Mouse (Mus musculus): ENCODE data around the gene Med25. TPM values are rescaled to one million over a fixed set of nuclear protein-coding genes. Genes with fewer than 3 reads are reported as not detected.

Med25 gene
- 118 and 119 TPM in 2 replicates for polyA plus RNA-seq (2015; fragmentation: Nextera tagmentation; extraction: Ambion mirVana)

DNA sequence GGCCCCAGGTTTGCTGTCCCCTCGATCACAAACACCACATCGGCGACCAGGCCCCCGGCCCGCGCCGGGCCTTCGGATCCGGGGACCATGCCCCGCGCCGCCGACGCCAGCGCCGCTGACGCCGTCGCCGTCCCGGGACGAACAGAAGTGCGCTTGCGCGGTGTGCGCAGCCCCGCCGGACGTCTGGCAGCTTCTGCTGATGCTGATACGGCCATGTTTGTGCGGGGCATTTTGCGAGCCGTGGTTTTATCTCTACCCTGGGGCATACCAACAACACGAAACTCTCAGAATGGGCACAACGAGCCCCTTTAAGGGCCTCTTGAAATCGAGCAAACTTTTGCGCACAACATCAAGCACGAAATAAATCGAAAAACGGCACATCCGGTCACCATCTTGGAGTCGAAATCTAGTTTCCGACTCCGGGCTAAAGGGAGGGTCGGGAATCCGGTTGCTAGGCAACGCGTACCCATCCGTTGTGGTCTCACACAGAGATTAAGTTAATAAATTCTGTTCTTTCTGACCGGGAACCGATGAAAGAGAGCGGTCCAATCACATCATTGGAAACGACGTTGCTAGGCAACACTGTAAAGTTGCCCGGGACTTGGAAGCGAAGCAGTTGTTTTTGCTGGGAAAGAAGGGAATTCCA is at the start of gene Med25:
Med25 (minus strand) TSS at position 437 of the 646 bp plus-strand sequence.
- WGBS, result under 1% methylated on average over 56 of the region's 56 CpGs
- H3K9me3 ChIP-seq, result no peaks in the 10 kb centered on the region
- H3K36me3 ChIP-seq, result peaks cover 27% of the 10 kb centered on the region
- peak within 1 kb of the TSS; percentile 88 for H3K4me3 ChIP-seq
- ATAC-seq (ENCODE audit: low FRiP score, low read depth), result peak; percentile 83
- no peaks in the 10 kb centered on the region for H3K27me3 ChIP-seq
- peak within 1 kb of the TSS; percentile 97 for H3K4me2 ChIP-seq (replicated peaks)
- H3K27ac ChIP-seq, result peak within 1 kb of the TSS; percentile 95
- H3K9ac ChIP-seq, result peak within 1 kb of the TSS; percentile 95
- H3K4me1 ChIP-seq, result peaks cover 40% of the 10 kb centered on the region

DNA sequence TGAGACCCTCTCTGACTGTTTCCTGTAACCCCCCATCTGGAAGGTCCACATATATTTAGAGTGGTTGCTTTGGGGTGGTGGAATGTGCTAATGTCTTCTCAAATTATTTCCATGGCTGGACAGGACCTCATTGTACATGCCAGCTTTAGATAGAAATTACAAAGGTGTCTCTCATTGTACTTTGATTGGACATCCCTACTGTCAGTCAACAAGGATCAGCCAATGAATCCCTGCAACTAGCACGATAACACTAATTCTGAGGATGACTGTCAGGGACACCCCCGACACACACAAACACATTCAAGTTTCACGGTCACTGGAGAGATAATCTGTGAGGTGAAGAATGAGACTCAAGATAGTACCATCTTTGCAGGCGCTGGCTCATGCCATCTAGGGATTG is 46.2 kb upstream of the Med25 start:
- Histone ChIP-seq H3K27ac (no peak overlapping the region), H3K27me3 (no peaks in the 10 kb centered on the region), H3K4me1 (no peaks in the 10 kb centered on the region), H3K9me3 (peaks cover 4% of the 10 kb centered on the region; the same call in 1 of the 2 replicates), H3K4me2 (replicated peaks) (no peak overlapping the region), H3K4me3 (no peak overlapping the region), H3K9ac (no peak overlapping the region), H3K36me3 (no peaks in the 10 kb centered on the region)
- ATAC-seq (ENCODE audit: low FRiP score, low read depth), result no peak
- 92% methylated on average over 4 of the region's 4 CpGs for WGBS

DNA sequence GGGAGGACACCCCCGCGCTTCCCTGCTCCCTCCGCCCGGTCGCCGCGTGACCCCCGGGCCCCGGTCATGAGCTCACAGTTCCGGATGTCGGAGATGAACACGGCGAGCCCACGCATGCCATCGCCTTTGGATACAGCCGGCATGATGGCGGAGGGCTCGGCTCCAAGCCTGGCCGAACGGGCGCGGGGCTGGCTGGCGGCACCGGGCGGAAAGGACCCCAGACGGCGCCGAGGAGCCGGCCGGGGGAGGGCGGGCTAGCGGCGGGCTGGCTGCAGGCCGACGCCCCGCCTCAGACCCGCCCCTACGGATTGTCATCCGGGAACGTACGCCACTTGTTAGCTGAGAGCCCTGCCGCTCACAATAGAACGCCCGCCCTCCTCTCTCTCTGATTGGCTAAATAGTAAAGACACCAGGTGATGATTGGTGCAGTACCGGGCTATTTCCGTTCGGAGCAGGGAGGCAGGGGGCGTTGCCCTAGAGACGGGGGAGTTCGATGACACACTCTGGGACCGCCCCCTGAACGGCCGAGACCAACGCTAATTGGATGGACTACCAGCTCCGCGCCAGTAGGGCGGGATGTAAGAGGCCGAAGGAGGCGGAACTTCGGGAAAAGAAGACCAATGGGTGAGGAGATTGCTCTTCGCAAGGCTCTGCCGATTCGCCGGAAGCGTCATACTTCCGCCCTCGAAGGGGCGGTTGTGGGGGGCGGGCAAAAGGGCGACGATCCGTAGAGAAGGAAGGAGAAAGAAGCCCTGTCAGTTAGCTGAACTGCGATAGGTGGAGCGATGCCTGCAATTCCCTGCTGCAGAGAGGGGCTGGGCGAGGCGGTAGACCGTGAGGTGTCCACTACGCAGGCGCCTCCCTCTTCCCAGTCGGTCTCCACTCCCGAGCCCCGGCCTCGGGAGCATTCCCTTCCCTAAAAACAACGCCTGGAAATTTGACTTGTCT is 37.0 kb upstream of the Med25 start, which contains the start of gene Ap2a1:
Ap2a1 (minus strand) TSS at position 293 of the 948 bp plus-strand sequence.
- H3K9me3 ChIP-seq, result no peaks in the 10 kb centered on the region
- peaks cover 14% of the 10 kb centered on the region for H3K36me3 ChIP-seq
- peak within 1 kb of the TSS; percentile 88 for H3K9ac ChIP-seq
- WGBS, result under 1% methylated on average over 84 of the region's 84 CpGs
- H3K4me1 ChIP-seq, result peaks cover 19% of the 10 kb centered on the region
- H3K27me3 ChIP-seq, result no peaks in the 10 kb centered on the region
- H3K4me2 ChIP-seq (replicated peaks), result peak within 1 kb of the TSS; percentile 76
- peak within 1 kb of the TSS; percentile 87 for H3K27ac ChIP-seq
- ATAC-seq (ENCODE audit: low FRiP score, low read depth), result peak; percentile 99
- peak within 1 kb of the TSS; percentile 65 for H3K4me3 ChIP-seq

DNA sequence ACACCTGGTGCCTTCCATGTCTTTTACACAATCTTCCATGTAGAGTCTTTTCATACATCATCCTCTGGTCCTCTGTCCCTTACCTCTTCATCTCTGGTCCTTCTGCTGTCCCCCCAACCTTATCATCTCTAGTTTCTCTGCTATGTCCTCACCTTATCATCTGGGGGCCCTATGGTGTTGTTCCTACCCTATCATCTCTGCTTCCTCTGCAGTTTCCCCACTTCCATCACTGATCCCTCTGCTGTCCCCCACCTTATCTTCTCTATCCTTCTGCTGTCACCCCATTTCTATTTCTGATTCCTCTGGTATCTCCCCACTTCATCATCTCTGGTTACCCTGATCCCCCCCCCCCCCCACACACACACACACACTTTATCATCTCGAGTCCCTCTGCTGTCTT is 36.1 kb upstream of the Med25 start:
- Histone ChIP-seq H3K4me2 (replicated peaks) (peak overlapping the region; percentile 76), H3K27ac (peak overlapping the region; percentile 69; the same call in 1 of the 2 replicates), H3K4me1 (peaks cover 19% of the 10 kb centered on the region), H3K9me3 (no peaks in the 10 kb centered on the region), H3K9ac (peak overlapping the region; percentile 88), H3K36me3 (peaks cover 23% of the 10 kb centered on the region), H3K4me3 (peak overlapping the region; percentile 65), H3K27me3 (no peaks in the 10 kb centered on the region)
- no peak for ATAC-seq (ENCODE audit: low FRiP score, low read depth)
- WGBS, result 0% methylated on average over 1 of the region's 1 CpGs

DNA sequence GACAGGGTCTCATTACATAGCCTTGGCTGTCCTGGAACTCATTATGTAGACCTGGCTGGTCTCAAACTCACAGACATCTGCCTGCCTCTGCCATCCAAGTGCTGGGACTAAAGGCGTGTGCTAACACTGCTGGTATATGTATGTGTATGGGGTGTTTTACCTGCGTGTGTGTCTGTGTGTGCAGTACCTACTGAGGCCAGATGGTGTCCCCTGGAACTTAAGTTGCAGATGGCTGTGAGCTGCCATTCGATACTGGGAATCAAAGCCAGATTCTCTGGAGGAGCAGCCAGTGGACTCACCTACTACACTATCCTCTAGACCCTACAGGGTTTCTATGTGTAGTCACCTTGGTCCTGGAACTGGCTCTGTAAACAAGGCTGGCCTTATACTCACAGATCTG is 33.0 kb upstream of the Med25 start:
- H3K27ac ChIP-seq, result no peak overlapping the region
- H3K9ac ChIP-seq, result no peak overlapping the region
- H3K9me3 ChIP-seq, result no peaks in the 10 kb centered on the region
- WGBS, result 74% methylated on average over 3 of the region's 3 CpGs
- H3K27me3 ChIP-seq, result no peaks in the 10 kb centered on the region
- H3K4me1 ChIP-seq, result peaks cover 16% of the 10 kb centered on the region
- ATAC-seq (ENCODE audit: low FRiP score, low read depth), result no peak
- peaks cover 44% of the 10 kb centered on the region for H3K36me3 ChIP-seq
- no peak overlapping the region for H3K4me2 ChIP-seq (replicated peaks)
- H3K4me3 ChIP-seq, result no peak overlapping the region

DNA sequence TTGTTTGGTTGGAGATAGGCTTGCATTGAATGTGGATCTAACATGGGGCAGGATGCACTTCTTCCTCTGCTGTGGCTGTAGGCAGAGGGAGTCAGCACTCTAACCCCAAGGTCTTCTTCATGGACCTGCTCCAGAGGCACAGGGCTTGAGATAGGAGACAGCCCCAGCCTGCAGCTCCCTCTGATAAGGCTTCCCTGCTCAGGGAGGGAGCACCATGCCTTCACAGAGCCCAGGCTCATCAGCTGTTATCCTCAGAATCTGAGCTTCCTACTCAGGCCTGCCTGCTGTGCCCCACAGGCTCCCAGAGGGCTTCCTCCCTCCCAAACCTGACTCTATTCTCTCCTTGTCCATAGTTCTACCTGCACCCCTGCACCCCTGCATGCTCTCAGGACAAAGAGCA is 30.0 kb upstream of the Med25 start:
- H3K4me3 ChIP-seq, result no peak overlapping the region
- peaks cover under 1% of the 10 kb centered on the region; the same call in 1 of the 2 replicates for H3K4me1 ChIP-seq
- ATAC-seq (ENCODE audit: low FRiP score, low read depth), result no peak
- H3K27ac ChIP-seq, result no peak overlapping the region
- H3K4me2 ChIP-seq (replicated peaks), result no peak overlapping the region
- no peaks in the 10 kb centered on the region for H3K9me3 ChIP-seq
- H3K36me3 ChIP-seq, result peaks cover 57% of the 10 kb centered on the region
- no peak overlapping the region for H3K9ac ChIP-seq
- H3K27me3 ChIP-seq, result no peaks in the 10 kb centered on the region

DNA sequence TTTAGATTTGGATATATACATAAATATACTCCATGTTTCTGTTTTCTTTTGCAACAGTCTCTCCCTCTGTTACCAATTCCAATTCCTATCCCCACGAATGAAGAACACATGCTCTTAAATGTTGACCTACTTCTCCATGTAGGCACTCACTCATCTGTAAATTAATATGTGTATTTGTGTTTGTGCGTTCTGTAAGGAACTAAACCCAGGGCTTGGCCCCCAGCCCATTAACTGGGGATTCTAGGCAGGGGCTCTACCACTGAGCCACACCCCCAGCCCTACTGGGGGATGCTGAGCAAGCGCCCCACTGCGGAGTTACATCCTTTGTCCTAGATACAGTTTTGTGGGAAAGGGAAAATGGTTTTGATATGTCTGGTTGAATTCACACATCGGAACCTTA is 26.6 kb upstream of the Med25 start:
- no peaks in the 10 kb centered on the region for H3K27me3 ChIP-seq
- no peak for ATAC-seq (ENCODE audit: low FRiP score, low read depth)
- no peak overlapping the region for H3K4me3 ChIP-seq
- H3K9me3 ChIP-seq, result no peaks in the 10 kb centered on the region
- no peak overlapping the region for H3K9ac ChIP-seq
- peaks cover 65% of the 10 kb centered on the region for H3K36me3 ChIP-seq
- no peak overlapping the region for H3K27ac ChIP-seq
- H3K4me1 ChIP-seq, result no peaks in the 10 kb centered on the region
- no peak overlapping the region for H3K4me2 ChIP-seq (replicated peaks)
- 89% methylated on average over 5 of the region's 5 CpGs for WGBS

DNA sequence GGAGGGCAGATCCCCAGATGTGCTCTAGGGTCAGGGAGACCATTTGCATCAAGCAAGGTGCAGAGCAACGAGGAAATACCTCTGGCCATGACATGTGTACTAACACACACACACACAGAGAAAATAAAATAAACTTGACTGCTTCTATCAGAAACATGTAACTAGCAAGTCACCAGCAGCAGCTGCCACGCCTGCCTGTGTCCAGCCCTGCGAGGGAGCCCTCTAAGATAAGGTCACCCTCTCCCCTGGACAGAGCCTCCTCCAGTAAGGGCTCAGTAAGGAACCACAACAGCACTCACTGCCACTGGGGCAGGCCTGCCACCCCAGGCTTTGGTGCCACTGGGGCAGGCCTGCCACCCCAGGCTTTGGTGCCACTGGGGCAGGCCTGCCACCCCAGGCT is 25.7 kb upstream of the Med25 start:
- Histone ChIP-seq H3K27ac (no peak overlapping the region), H3K9me3 (no peaks in the 10 kb centered on the region), H3K27me3 (no peaks in the 10 kb centered on the region), H3K9ac (no peak overlapping the region), H3K36me3 (peaks cover 66% of the 10 kb centered on the region), H3K4me1 (no peaks in the 10 kb centered on the region), H3K4me2 (replicated peaks) (no peak overlapping the region), H3K4me3 (no peak overlapping the region)
- 86% methylated on average over 3 of the region's 3 CpGs for WGBS
- no peak for ATAC-seq (ENCODE audit: low FRiP score, low read depth)

DNA sequence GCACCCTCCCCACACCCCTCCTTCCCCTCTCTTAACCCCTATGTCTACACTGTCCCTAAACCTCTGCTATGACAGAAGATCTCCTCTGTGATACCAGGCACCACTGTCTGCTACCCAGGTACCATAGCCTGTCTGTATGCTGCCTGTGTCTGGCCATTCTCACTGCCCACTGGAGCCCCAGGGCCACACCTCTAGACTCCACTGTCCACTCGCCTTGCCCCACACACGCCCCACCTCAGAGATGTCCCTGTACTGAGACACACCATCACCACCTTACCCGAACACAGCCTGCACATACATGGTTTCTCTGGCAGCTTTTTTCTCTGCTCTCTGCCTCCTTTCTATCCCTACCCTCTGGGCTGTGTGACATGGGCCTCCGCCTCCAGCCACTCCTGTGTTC is 24.4 kb upstream of the Med25 start:
- Histone ChIP-seq H3K9me3 (no peaks in the 10 kb centered on the region), H3K4me2 (replicated peaks) (no peak overlapping the region), H3K27me3 (no peaks in the 10 kb centered on the region), H3K4me3 (no peak overlapping the region), H3K27ac (no peak overlapping the region), H3K4me1 (no peaks in the 10 kb centered on the region), H3K36me3 (peaks cover 66% of the 10 kb centered on the region), H3K9ac (no peak overlapping the region)
- 93% methylated on average over 4 of the region's 4 CpGs for WGBS
- ATAC-seq (ENCODE audit: low FRiP score, low read depth), result no peak

DNA sequence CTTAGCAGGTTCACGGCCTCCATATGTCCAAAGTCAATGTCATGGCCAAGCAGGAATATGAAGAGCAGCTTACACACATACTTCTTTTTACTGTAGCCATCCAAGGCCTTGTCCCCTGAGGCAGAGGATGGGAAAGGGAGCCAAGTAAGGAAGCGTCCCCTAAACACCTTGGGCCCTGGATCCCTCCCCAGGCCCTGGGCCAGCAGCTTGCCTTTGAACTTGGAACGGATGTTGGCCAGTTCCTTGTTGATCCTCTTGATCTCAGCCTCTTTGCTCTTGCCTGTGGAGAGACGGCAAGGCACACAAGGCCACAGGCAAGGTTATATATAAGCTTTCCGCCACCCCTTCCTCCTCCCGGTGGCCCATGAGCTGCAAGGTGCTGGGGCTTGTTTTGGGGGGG is 23.7 kb upstream of the Med25 start:
- Histone ChIP-seq H3K27me3 (no peaks in the 10 kb centered on the region), H3K9ac (no peak overlapping the region), H3K36me3 (peaks cover 69% of the 10 kb centered on the region), H3K4me3 (no peak overlapping the region), H3K4me1 (no peaks in the 10 kb centered on the region), H3K27ac (no peak overlapping the region), H3K4me2 (replicated peaks) (no peak overlapping the region), H3K9me3 (no peaks in the 10 kb centered on the region)
- ATAC-seq (ENCODE audit: low FRiP score, low read depth), result no peak
- 91% methylated on average over 6 of the region's 6 CpGs for WGBS

DNA sequence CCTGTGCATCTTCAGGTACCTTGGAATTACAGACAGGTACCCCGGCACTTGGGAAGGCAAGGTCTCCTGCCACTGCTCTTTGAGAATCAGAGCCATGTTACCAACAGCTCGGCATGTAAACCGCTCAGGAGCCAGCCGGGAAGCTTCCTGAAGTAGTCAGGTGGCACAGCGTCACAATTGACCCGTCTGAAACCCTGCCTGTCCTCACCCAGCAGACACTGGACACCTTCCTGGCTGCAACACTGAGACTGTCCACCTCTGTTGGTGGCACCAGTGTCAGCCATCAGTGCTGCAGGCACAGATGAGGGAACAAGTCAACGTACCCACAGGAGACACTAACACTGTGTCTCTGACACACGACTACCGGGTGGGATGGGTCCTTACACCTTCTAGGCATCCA is 22.8 kb upstream of the Med25 start:
- Histone ChIP-seq H3K9ac (no peak overlapping the region), H3K4me1 (no peaks in the 10 kb centered on the region), H3K9me3 (no peaks in the 10 kb centered on the region), H3K27ac (no peak overlapping the region), H3K36me3 (peaks cover 76% of the 10 kb centered on the region), H3K4me2 (replicated peaks) (no peak overlapping the region), H3K4me3 (no peak overlapping the region), H3K27me3 (no peaks in the 10 kb centered on the region)
- ATAC-seq (ENCODE audit: low FRiP score, low read depth), result no peak
- WGBS, result 90% methylated on average over 9 of the region's 9 CpGs

DNA sequence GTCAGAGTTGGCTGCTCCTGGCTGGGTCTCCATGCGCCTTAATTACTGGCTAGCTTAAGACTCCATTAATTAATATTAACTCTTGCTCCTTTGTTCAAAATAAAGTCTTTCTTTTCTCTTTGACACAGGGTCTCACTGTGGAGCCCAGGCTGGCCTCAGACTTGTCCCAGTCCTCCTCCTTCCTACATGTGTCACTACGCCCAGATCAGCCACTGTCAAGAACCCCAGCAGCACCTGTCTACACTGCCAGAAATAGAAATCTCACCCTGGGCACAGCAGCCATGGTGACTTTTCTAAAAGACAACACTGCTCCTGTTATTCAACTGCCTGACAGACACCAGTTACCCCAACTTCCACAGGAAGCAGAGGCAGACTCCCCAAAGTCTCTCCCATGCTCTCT is 21.9 kb upstream of the Med25 start:
- 96% methylated on average over 2 of the region's 2 CpGs for WGBS
- no peak overlapping the region for H3K27ac ChIP-seq
- no peaks in the 10 kb centered on the region for H3K9me3 ChIP-seq
- H3K36me3 ChIP-seq, result peaks cover 81% of the 10 kb centered on the region
- H3K4me3 ChIP-seq, result no peak overlapping the region
- H3K4me1 ChIP-seq, result no peaks in the 10 kb centered on the region
- no peak overlapping the region for H3K9ac ChIP-seq
- no peaks in the 10 kb centered on the region for H3K27me3 ChIP-seq
- no peak overlapping the region for H3K4me2 ChIP-seq (replicated peaks)
- ATAC-seq (ENCODE audit: low FRiP score, low read depth), result no peak

Measured in limb, embryonic 13.5 days (tissue).